Mouse (Mus musculus) layer of hippocampus, adult 2 months (tissue): ENCODE measurements around the gene Nfe2l2. TPM values are rescaled to one million over a fixed set of nuclear protein-coding genes. Genes with fewer than 3 reads are reported as not detected.

Source experiments
- DNase-seq, 2 experiments: peaks; one replicate each; pipeline ENCODE4 v3.0.0; 2022; ENCODE audit warnings: low spot score in 2 of 2
- H3K27ac ChIP-seq: fragments of 200-600 bp; 2 replicates; pipeline ENCODE4 v1.8.1; 2022
- H3K4me3 ChIP-seq: fragments of 200-600 bp; 2 replicates; pipeline ENCODE4 v1.8.1; 2022; ENCODE audit warnings: mild to moderate bottlenecking
- CTCF ChIP-seq: fragments of 200-600 bp; conservative IDR thresholded peaks from 2 replicates; pipeline ENCODE4 v1.8.1; 2022; ENCODE audit warnings: antibody characterized with exemption, mild to moderate bottlenecking, moderate library complexity
- total RNA-seq, 2 experiments: library from RNA; stranded (reverse); gene quantifications; 2 replicates each; pipeline ENCODE4 v1.2.3; 2021

Gene Nfe2l2
- total RNA-seq, 2 experiments from 2014 or later, result 12.6 to 13.6 TPM

DNA sequence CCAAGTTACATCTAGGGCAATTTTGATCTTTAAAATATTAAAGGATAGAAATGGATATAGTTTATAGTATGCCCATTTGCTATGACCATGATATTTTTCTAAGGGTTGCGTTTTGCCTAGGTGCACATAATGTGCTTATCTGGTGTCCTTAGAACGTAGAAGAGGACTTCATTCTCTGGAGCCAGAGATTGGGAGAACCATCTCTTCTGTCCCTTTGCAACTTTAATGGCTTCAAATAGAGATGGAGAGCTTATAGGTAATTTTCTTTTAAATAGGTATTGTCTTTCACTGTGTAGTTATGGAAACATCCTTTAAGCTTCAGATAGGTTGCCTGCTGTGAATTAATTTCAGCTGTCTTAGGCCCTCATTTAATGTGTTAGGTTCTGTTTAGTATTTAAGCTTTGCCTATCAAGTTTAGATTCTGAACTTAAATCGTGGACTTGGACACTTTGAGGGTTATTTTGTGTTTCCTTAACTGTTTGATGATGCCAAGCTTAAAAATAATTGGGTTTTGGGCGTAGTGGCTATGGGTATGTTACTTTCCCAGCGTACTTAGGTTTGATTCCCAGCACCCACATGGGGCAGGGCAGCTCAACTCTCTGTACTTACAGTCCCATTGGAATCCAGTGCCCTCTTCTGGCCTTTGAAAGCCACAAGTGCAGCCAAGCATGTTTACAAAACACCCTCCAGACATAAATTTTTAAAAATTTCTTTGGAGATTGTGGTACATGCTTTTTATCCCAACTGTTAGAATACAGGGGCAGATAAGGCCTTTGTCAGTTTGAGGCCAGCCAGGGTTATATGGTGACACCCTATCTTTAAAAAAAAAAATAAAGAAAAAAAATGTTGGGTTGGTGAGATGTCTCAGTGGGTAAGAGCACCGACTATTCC is 33.8 kb downstream of the Nfe2l2 start:
- 0 out of 2 replicates have a peak, but pooled peaks have one; percentile 7 for TF ChIP-seq CTCF

DNA sequence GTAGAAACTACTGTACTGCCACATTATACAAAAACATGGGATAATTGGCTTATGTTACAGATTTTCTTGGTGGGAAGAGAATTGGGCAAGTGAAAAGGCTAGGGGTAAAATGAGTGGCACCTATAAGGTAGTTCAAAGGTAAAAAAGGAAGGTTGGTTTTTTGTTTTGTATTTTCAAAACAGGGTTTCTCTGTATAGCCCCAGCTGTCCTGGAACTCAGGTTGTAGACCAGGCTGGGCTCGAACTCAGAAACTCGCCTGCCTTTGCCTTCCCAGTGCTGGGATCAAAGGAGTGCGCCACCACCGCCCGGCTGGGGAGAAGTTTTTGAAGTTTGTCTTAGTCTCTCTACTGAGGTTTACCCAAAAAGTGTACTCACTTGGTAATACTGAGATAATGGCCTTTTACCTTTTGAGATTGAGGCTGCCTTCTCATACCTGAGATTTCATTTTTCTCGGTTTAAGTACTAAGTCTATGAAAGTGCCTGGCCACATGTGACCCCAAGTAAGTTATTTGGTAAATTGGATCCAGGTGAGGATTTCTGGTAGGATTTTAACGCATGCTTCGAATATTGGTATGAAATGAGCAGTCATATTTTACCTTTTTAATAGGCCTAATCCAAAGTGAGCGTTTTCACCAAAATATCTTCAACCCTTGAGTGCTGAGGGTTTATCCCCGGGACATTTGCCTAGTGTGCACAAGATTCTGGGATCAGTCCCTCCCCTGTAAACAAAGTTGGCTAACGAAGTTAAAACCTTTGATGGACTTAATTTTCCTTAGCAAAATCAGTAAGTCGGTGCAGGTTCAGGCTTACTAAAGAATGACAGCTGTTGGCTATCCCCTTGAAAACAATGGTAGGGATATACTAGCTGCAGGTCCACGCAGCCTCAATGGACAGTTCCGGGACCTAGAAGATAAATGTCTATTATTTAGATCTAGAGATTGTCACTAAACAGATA is 34.7 kb downstream of the Nfe2l2 start:
- no peak for TF ChIP-seq CTCF
- H3K4me3 ChIP-seq, result no peak overlapping the region
- no peak for DNase-seq
- no peak overlapping the region for H3K27ac ChIP-seq

More for the DNA sequence above, 33.8 kb downstream of the Nfe2l2 start:
- H3K4me3 ChIP-seq, result no peak overlapping the region
- peak in 1 of 2 experiments; percentile 3 for DNase-seq
- H3K27ac ChIP-seq, result no peak overlapping the region

DNA sequence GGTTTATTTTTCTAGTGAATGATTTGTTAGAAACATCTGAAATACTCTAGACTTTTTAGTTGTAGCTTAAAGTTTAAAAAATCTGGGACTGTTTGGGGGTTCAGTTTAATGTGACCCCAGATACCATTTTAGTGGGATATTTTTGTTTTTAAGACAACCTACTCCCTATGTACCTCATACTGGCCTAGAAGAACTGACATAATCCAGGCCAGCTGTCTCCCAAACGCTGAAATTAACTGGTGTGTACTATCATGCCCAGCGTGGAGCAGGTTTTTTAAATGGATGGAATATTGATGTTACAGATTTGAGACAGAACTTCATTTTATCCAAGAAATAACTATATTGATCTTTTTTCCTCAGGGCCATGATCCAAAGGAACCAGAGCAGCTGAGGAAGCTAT is 43.3 kb downstream of the Nfe2l2 start:
- peak overlapping the region; percentile 93 for H3K4me3 ChIP-seq
- no peak overlapping the region for H3K27ac ChIP-seq
- no peak for TF ChIP-seq CTCF
- DNase-seq, result no peak

DNA sequence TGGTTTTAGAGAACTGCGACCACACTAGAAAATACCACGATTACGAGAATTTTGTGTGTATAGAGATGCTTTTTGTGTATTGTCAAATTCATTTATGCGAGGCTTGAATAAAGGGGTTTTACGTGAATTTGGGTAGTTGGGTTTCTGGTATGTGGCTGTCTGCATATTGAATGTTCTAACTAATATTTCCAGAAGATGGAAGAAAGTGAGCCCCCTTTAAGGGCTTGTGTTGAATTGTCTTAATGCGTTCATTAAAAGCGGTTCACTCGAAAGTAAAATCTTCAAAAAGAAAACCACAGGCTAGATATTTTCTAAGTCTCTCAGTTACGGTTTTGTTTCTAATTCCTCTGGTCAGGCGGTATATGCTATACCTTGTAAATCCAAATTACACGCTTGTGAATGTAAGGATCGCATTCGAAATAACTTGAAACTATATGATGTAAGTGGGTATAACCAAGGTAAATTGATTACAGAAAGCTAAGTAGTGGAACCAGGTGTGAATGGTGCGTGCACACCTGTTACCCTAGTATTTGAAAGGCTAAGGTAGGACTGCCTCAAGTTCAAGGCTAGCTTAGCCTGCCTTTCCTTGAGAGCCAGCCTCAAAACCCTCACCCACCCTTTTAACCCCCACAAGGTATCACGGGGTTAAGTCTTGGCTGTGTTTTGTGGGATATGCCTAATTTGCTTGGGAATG is 44.0 kb downstream of the Nfe2l2 start:
- TF ChIP-seq CTCF, result no peak
- no peak for DNase-seq
- Histone ChIP-seq H3K4me3 (peak overlapping the region; percentile 93), H3K27ac (peak overlapping the region; percentile 96)

DNA sequence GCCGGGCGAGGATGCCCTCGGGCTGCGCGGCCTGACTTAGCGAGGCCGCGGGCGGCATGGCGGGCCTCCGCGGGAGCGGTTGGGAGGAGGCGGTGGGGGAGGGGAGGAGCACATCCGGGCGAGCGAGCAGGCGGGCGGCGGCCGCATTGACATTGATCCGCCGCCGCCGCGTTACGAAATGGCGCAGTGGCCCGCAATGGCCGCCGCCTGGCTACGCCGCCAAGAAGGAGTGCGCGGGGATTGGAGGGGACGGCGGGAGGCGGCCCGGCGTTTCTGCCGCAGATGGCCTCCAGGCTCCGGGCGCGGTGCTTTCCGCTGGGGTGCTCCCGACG is 44.8 kb downstream of the Nfe2l2 start:
- no peak; the same call in 1 of the 2 replicates for TF ChIP-seq CTCF
- H3K27ac ChIP-seq, result peak overlapping the region; percentile 96
- peak overlapping the region; percentile 93 for H3K4me3 ChIP-seq

DNA sequence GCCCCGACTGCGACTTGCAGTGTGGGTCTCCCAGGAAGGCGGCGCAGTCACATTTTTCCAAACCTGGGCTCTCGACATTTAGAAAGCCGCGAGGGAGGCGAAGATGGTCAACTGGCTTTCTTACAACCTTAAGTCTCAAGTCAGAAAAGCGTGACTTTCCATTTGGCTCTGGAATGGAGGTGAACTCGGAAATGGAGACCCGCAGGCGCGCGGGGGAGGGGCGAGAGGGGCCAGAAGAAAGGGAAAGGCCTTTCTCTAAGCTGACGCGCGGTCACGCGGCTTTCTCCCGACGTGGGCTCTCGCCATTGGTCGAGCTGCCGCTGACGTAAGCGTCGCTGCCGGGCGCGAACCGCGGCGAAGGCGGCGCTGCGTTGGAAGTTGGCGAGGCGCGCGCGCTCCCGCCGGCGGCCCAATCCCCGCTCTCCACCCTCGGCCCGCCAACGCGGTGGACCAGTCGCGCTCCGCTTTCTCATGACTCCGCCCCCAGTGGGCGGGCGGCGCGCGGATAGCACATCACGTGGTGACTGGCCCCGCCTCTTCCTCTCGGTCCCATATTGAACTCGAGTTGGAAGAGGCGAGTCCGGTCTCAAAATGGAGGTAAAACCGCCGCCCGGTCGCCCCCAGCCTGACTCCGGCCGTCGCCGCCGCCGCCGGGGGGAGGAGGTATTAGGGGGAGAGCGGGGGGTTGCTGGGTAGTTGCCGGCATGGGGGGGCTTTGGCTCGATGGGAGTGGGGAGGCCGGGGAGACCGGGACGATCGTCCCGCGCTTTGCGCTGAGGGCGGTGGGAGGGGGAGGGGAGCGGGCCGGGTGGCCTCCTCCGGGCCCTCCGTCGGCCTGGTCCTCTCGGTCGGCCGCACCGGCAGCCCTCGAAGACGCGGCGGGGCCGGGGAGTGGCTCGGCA is 45.5 kb downstream of the Nfe2l2 start, which contains the start of gene Hnrnpa3:
TSS of gene Hnrnpa3 (plus strand) at position 535 of the 902 bp plus-strand sequence.
- peak; percentile 99 for DNase-seq
- no peak; the same call in none of the 2 replicates for TF ChIP-seq CTCF
- Histone ChIP-seq H3K27ac (peak within 1 kb of the TSS; percentile 99), H3K4me3 (peak within 1 kb of the TSS; percentile 93)

More for the DNA sequence above, 44.8 kb downstream of the Nfe2l2 start:
- DNase-seq, result peak; percentile 89 to 94

DNA sequence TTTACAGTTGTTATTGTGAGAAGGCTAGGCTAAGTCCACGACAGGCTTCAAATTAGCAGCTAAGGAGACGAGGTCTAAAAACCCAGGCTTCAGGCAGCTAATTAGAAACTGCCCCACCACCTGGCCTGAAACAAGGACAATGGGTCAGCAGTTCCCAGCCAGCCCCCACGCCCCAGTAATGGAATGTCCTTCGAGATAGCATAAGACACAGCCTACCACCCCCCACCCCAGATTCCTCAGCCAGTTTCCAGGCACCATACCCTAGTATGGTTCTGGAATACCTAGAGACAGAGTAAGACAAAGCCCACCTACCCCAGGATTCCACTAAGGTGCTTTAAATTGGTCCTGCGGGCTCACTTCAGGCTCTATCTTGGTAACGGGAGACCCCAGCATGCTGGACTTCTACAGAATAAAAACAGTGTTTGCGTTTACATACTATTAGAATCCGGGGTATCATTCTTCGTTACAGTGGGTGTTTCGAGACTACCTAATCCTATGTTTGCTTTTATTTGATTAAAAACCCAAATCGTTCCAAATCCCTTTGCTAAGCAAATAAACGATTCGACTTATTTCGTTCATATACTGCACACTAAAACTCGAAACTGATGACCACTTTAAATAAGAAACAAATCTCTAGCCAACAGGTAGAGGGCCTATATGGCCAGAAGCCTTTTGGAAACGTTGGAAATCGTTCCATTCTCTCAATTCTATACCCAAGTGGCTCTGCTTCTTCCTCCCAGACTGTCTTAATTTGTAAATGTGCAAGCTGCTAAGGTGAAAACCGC is 46.3 kb downstream of the Nfe2l2 start:
- H3K4me3 ChIP-seq, result peak overlapping the region; percentile 79
- peak overlapping the region; percentile 99 for H3K27ac ChIP-seq
- no peak for DNase-seq
- peak; percentile 13; the same call in 1 of the 2 replicates for TF ChIP-seq CTCF

DNA sequence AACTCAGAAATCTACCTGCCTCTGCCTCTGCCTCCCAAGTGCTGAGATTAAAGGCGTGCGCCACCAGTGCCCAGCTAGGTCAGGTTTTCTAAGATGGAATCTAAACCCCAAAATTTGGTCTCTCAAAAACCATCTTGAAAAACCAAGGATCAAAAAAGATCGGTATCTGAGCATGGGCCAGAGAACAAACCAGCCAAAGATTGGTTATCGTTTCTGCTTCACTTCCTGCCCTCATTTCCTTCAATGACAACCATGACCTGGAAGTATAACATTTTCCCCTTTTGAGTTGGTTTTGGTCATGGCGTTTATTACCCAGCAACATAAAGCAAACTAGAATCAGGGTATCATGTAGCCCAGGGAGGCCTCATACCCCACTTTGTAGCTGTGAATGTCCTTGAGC is 47.5 kb downstream of the Nfe2l2 start:
- Histone ChIP-seq H3K4me3 (no peak overlapping the region), H3K27ac (no peak overlapping the region)
- no peak for TF ChIP-seq CTCF
- no peak for DNase-seq

DNA sequence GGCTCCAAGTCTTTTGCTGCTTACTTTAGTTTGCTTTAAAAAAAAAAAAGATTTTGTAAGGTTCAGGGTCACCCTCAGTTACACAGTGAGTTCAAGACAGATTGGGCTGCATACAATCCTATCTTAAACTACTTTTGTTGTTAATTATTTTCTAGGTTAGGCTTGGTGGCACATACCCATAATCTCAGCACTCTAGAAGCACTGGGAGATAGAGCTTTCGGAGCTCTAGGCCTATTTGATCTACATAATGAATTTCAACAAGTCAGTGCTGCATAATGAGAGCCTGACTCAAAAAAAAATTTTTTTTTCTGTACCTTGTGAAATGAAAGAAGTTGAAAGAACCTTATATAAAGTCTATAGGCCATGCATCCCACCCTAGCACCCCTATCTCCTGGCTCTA is 49.8 kb downstream of the Nfe2l2 start:
- no peak for TF ChIP-seq CTCF
- DNase-seq, result no peak
- Histone ChIP-seq H3K27ac (no peak overlapping the region), H3K4me3 (no peak overlapping the region)

DNA sequence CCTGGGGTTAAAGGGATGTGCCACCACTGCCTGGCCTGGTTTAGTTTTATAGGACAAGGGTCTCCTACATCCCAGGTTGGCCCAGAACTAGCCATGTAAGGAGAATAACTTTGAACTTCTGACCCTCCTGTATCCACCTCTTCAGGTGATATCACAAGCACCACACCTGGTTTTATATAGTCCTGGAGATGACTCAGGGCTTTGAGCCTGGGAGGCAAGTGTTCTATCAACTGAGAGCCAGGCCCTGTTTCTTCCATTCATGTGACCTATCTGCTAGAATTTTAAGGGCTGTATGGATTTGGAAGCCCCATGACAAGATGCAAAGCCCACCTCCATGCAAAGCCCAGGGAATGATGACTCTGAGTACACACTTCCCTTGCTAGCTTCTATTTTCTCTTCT is 51.3 kb downstream of the Nfe2l2 start:
- no peak for TF ChIP-seq CTCF
- DNase-seq, result no peak
- Histone ChIP-seq H3K27ac (no peak overlapping the region), H3K4me3 (no peak overlapping the region)

DNA sequence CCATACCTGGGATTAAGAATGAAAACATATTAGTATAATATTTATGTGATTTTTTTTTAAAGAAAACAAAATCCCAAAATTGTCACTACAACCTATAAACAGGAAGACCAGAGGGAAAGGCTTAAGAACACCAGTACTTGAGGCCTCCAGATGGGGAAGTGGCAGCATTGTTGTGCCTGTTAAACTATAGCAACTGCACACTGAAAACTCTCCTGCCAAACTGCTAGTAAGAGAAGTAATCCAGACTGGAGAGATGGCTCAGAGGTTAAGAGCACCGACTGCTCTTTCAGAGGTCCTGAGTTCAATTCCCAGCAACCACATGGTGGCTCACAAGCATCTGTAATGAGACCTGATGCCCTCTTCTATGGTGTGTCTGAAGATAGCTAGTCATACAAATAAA is 54.0 kb downstream of the Nfe2l2 start:
- Histone ChIP-seq H3K27ac (no peak overlapping the region), H3K4me3 (no peak overlapping the region)
- no peak for TF ChIP-seq CTCF

More for the DNA sequence above, 54.0 kb downstream of the Nfe2l2 start:
- no peak for DNase-seq
